ENCODE assay signal across 21 mouse cellular contexts in the genomic region with DNA sequence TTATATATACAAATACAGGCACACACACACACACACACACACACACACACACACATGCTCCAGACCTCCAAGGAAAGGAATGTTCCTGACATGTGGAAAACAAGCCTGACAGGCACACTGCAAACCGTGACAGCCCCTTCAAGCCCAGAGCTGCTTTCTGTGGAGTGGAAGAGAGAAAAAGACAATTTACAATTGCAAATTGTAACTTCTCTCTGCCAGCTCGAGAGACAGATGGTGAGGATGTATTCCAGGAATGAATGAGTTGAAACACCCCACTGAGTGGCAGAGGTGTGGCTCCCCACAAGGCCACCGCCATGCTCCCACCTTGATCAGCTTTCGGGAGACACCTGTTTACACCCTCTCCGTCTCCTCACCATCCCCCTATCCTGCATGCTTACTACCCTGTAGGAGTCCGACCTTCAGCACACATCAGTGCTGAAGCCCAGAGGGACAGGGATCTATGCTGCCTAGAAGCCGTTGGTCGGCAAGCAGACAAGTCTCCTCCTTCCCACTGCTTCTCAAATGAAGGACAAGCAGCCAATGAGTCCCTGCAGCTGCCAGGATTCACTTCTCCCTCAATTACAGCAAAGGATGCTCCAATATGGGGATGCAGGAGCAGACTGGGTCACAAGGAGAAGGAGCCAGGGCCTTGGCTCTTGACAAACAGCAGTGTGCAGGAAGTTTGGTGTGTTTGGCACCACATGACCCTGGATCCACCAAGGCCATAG. TPM values are rescaled to one million over a fixed set of nuclear protein-coding genes. Genes with fewer than 3 reads are reported as not detected.
DNase-seq lines count a peak whose midpoint lies in the region; ATAC-seq and TF ChIP-seq lines count a peak whose summit lies in the region.
"Had no signal": no experiment of that assay in that cellular context is flagged by ENCODE, and none has a peak within 500 bp of the region (broad histone marks: within the 10 kb centered on the region; RNA-seq: fewer than 3 reads in every experiment).

No protein-coding gene starts in this region.

- no peak for TF ChIP-seq CTCF in left cerebral cortex, adult 2 months (IDR thresholded peaks at IDR 0.05)

- no peak overlapping the region for H3K27ac ChIP-seq in left cerebral cortex, adult 2 months
- H3K27ac ChIP-seq: heart, embryonic 10.5 days; layer of hippocampus, adult 2 months; liver, embryonic 14.5 days; lung, embryonic 15.5 days had no signal

- intact Hi-C loops in left cerebral cortex, postnatal 36 days (cut with DNase I): no loop called here
- intact Hi-C loops in left cerebral cortex, adult 2 months (cut with DNase I): no loop called here

- no peak for DNase-seq in frontal cortex, postnatal 14 days (ENCODE audit: low spot score in 2 of 2)
- peak; percentile 45 to 46 for DNase-seq in left cerebral cortex, postnatal 36 days (ENCODE audit: low spot score in 2 of 2)
- no peak for DNase-seq in left cerebral cortex, adult 2 months (ENCODE audit: extremely low spot score in 1 of 2, low spot score in 2 of 2)
- DNase-seq in right cerebral cortex, postnatal 25 days: peak; percentile 26
- DNase-seq in right cerebral cortex, adult 2 months (ENCODE audit: low spot score in 2 of 2): no peak
- peak; percentile 74 for DNase-seq in telencephalon, adult 2 months (ENCODE audit: low read depth, low spot score)
- DNase-seq in MN1 (ENCODE audit: low spot score): no peak
- DNase-seq: adrenal gland, adult 2 months; cerebellum, postnatal 25 days; embryo, embryonic 11 days; kidney, adult 2 months; kidney, postnatal 10 days; lung, postnatal 4 days; thymus, adult 18-20 months; thymus, postnatal 4 days had no signal

- peak; percentile 87 for ATAC-seq in frontal cortex, adult (ENCODE audit: low TSS enrichment)
- ATAC-seq: inflammation-experienced regulatory T-cells, adult 6 months had no signal

- H3K4me3 ChIP-seq in left cerebral cortex, adult 2 months: no peak overlapping the region
- H3K4me3 ChIP-seq: heart, embryonic 10.5 days; layer of hippocampus, adult 2 months; lung, embryonic 15.5 days had no signal

RNA-seq across cellular contexts. Expression of a gene that starts 39.1 kb away (rescaled TPM):
- total RNA-seq in left cerebral cortex, postnatal 36 days (2021): 10 to 100 TPM; 24.6 to 26.4 TPM
- 10 to 100 TPM; 24.5 to 24.9 TPM for total RNA-seq in left cerebral cortex, adult 2 months (2021)

RNA-seq across cellular contexts. Expression of a gene that starts 57.0 kb away (rescaled TPM):
- 10 to 100 TPM; 10.5 to 15.3 TPM for total RNA-seq in left cerebral cortex, postnatal 36 days (2021)
- 10 to 100 TPM; 15.1 to 17.9 TPM for total RNA-seq in left cerebral cortex, adult 2 months (2021)

RNA-seq across cellular contexts. Expression of a gene that starts 57.1 kb away (rescaled TPM):
- 10 to 100 TPM; 30.8 to 35.9 TPM for total RNA-seq in left cerebral cortex, postnatal 36 days (2021)
- total RNA-seq in left cerebral cortex, adult 2 months (2021): 10 to 100 TPM; 33.6 to 34.4 TPM

Comparison
In these comparisons a context has a peak if more than half of its experiments do, and no peak if none do; other contexts are left out.
1. DNase-seq: peak in left cerebral cortex, postnatal 36 days (2 of 2), right cerebral cortex, postnatal 25 days (single experiment) and telencephalon, adult 2 months (single experiment); none in frontal cortex, postnatal 14 days (0 of 2), left cerebral cortex, adult 2 months (0 of 2), right cerebral cortex, adult 2 months (0 of 2) and MN1 (single experiment).